Mouse (Mus musculus) erythroblast, embryonic 14.5 days (primary cell): Measurements from ENCODE around the gene Methig1.

Source experiments
- GATA1 ChIP-seq: IDR thresholded peaks from 2 replicates; pipeline ENCODE4 v1.6.1; 2012; ENCODE audit warnings: low read length, inconsistent platforms, mixed read lengths
- TAL1 ChIP-seq: IDR thresholded peaks from 3 replicates; pipeline ENCODE4 v1.6.1; 2012; ENCODE audit warnings: low read length, inconsistent platforms, mixed read lengths

- TF ChIP-seq TAL1 (no peak), GATA1 (no peak)
Measured at GRCm38 (mm10) chr15:100411731-100412130, 58.8 kb downstream of the Methig1 start.
